Mouse (Mus musculus): ENCODE measurements at regions not wholly inside any gene's neighbourhood (a gene's known extent, or its start where the extent isn't known, plus 50 kb on each side); places are given as distances from the start of the nearest gene placed in this dataset.

DNA sequence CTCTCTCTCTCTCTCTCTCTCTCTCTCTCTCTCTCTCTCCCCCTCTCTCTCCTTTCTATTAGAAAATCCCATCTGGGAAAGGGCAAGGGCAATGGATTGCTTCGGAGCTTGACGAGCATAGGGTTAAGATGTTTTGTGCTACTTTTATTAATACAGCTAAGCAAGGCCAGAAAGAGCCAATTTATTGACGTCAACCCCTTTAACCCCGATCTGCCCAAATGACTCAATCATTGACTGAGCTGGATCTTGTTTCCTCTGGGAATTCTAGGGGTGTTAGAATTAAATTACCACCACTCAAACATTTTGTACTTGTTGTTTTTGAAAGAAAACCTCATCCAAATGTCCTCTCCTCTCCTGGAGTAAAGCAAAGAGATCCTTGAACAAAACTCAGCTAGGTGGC, 70.6 kb upstream of the 1810046K07Rik start:
- Histone ChIP-seq H3K4me1 (ENCODE audit: control insufficient read depth in 1 of 2, insufficient read depth in 2 of 2) (peaks cover 7 to 19% of the 10 kb centered on the region in 2 experiments), H3K9ac (ENCODE audit: insufficient read depth, low read depth) (no peak overlapping the region), H3K4me3 (replicated peaks in 1 of 3; ENCODE audit: low read depth in 2 of 3, low read length in 2 of 3, poor library complexity in 1 of 3) (no peak overlapping the region), H3K4me2 (ENCODE audit: insufficient read depth, low read depth, poor library complexity, severe bottlenecking) (no peak overlapping the region), H3K27me3 (replicated peaks) (peaks cover 3% of the 10 kb centered on the region), H3K9me3 (replicated peaks; ENCODE audit: low read length) (no peaks in the 10 kb centered on the region), H3K27ac (ENCODE audit: insufficient read depth, low read depth) (no peak overlapping the region), H3K36me3 (replicated peaks in 1 of 2; ENCODE audit: control insufficient read depth in 1 of 2, insufficient read depth in 1 of 2, low read length in 1 of 2) (no peaks in the 10 kb centered on the region), H3K79me2 (replicated peaks; ENCODE audit: control insufficient read depth, extremely low read depth, insufficient read depth, poor library complexity, severe bottlenecking) (no peaks in the 10 kb centered on the region)
- dilution Hi-C loops (cut with MboI; ENCODE audit: extremely low pct_ligation_motif_present, extremely low pct_unique_long_range_greater_than_20kb, low sequenced_read_pairs) (no loop called here), in situ Hi-C loops (cut with MboI; ENCODE audit: low pct_ligation_motif_present, low pct_unique_long_range_greater_than_20kb, low sequenced_read_pairs) (no loop called here)
- TF ChIP-seq POLR2A (IDR thresholded peaks at IDR 0.05; ENCODE audit: low read depth, low read length) (no peak), ETS1 (conservative IDR thresholded peaks at IDR 0.05; ENCODE audit: low read depth, low read length) (no peak), CHD2 (IDR thresholded peaks at IDR 0.05; ENCODE audit: low read length) (no peak), MAZ (IDR thresholded peaks at IDR 0.05; ENCODE audit: low read depth, low read length) (no peak), USF1 (IDR thresholded peaks at IDR 0.05; ENCODE audit: low read depth, low read length) (no peak), HCFC1 (IDR thresholded peaks at IDR 0.05; ENCODE audit: low read depth, low read length) (no peak), MYC (IDR thresholded peaks at IDR 0.05; ENCODE audit: low read depth, low read length) (no peak), CTCF (conservative IDR thresholded peaks at IDR 0.05 in 1 of 2, IDR thresholded peaks at IDR 0.05 in 1 of 2; ENCODE audit: low read depth in 2 of 2, low read length in 2 of 2) (no peak), EP300 (IDR thresholded peaks at IDR 0.05; ENCODE audit: low read length) (no peak), MXI1 (IDR thresholded peaks at IDR 0.05; ENCODE audit: low read depth, low read length) (no peak), PAX5 (IDR thresholded peaks at IDR 0.05; ENCODE audit: low read length) (no peak), JUN (IDR thresholded peaks at IDR 0.05; ENCODE audit: insufficient read depth, low read depth, low read length) (no peak), JUND (conservative IDR thresholded peaks at IDR 0.05; ENCODE audit: low read depth, low read length) (no peak), KAT2A (IDR thresholded peaks at IDR 0.05; ENCODE audit: insufficient replicate concordance, low read length) (no peak), TBP (conservative IDR thresholded peaks at IDR 0.05; ENCODE audit: low read depth, low read length) (no peak)
- DNase-seq (ENCODE audit: extremely low read depth) = no peak

DNA sequence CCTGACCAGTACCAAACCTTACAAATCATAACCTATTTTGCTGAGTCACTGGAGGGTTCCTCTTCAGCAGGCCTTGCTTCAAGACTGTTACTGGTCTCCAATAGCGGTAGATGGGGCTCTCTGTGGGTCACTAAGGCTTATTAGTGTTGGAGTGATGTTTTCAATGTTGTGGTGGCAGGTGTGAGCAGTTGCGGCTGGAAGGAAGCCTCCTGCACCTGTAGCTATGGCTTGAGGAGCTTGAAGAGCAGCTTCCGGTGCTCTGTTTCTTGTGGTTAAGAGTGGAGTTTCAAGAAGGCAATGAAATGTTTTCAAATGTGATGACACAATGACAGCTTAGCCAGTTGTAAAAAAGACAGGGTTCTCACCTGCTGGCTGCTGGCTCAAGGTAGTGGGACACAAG, 73.1 kb upstream of the 1810046K07Rik start:
- Histone ChIP-seq H3K79me2 (replicated peaks; ENCODE audit: control insufficient read depth, extremely low read depth, insufficient read depth, poor library complexity, severe bottlenecking) (no peaks in the 10 kb centered on the region), H3K4me2 (ENCODE audit: insufficient read depth, low read depth, poor library complexity, severe bottlenecking) (no peak overlapping the region), H3K4me3 (replicated peaks in 1 of 3; ENCODE audit: low read depth in 2 of 3, low read length in 2 of 3, poor library complexity in 1 of 3) (no peak overlapping the region), H3K36me3 (replicated peaks in 1 of 2; ENCODE audit: control insufficient read depth in 1 of 2, insufficient read depth in 1 of 2, low read length in 1 of 2) (no peaks in the 10 kb centered on the region), H3K27me3 (replicated peaks) (no peaks in the 10 kb centered on the region), H3K4me1 (ENCODE audit: control insufficient read depth in 1 of 2, insufficient read depth in 2 of 2) (peaks cover 7 to 19% of the 10 kb centered on the region in 2 experiments), H3K9me3 (replicated peaks; ENCODE audit: low read length) (no peaks in the 10 kb centered on the region), H3K27ac (ENCODE audit: insufficient read depth, low read depth) (no peak overlapping the region), H3K9ac (ENCODE audit: insufficient read depth, low read depth) (no peak overlapping the region)
- DNase-seq (ENCODE audit: extremely low read depth) = peak; percentile 64
- in situ Hi-C loops (cut with MboI; ENCODE audit: low pct_ligation_motif_present, low pct_unique_long_range_greater_than_20kb, low sequenced_read_pairs) = no loop called here
- dilution Hi-C loops (cut with MboI; ENCODE audit: extremely low pct_ligation_motif_present, extremely low pct_unique_long_range_greater_than_20kb, low sequenced_read_pairs) = no loop called here
- TF ChIP-seq RAD21 (IDR thresholded peaks at IDR 0.05; ENCODE audit: low read depth, low read length) = no peak
- TF ChIP-seq HCFC1 (IDR thresholded peaks at IDR 0.05; ENCODE audit: low read depth, low read length) = no peak
- TF ChIP-seq IRF4 (IDR thresholded peaks at IDR 0.05; ENCODE audit: low read depth, low read length) = 0 out of 2 replicates have a peak, but pooled peaks have one; percentile 18
- no peak for TF ChIP-seq MYC (IDR thresholded peaks at IDR 0.05; ENCODE audit: low read depth, low read length)
- TF ChIP-seq TCF12 (IDR thresholded peaks at IDR 0.05; ENCODE audit: low read depth, low read length) = peak; percentile 68
- peak; percentile 32; the same call in 1 of the 2 replicates for TF ChIP-seq ETS1 (conservative IDR thresholded peaks at IDR 0.05; ENCODE audit: low read depth, low read length)
- TF ChIP-seq MAFK (IDR thresholded peaks at IDR 0.05; ENCODE audit: insufficient replicate concordance, low read length) = peak; percentile 66; the same call in 1 of the 2 replicates
- 0 out of 2 replicates have a peak, but pooled peaks have one; percentile 34 for TF ChIP-seq BHLHE40 (IDR thresholded peaks at IDR 0.05; ENCODE audit: low read depth, low read length)
- TF ChIP-seq EP300 (IDR thresholded peaks at IDR 0.05; ENCODE audit: low read length) = peak; percentile 58
